Mouse (Mus musculus) kidney, postnatal 4 days (tissue): ENCODE data around the gene Tbc1d2b.

Experiments
- DNase-seq, 2 experiments: peaks; one replicate each; pipeline ENCODE4 v3.0.0; 2021; ENCODE audit warnings: mixed read lengths in 2 of 2

Gene Tbc1d2b

DNA sequence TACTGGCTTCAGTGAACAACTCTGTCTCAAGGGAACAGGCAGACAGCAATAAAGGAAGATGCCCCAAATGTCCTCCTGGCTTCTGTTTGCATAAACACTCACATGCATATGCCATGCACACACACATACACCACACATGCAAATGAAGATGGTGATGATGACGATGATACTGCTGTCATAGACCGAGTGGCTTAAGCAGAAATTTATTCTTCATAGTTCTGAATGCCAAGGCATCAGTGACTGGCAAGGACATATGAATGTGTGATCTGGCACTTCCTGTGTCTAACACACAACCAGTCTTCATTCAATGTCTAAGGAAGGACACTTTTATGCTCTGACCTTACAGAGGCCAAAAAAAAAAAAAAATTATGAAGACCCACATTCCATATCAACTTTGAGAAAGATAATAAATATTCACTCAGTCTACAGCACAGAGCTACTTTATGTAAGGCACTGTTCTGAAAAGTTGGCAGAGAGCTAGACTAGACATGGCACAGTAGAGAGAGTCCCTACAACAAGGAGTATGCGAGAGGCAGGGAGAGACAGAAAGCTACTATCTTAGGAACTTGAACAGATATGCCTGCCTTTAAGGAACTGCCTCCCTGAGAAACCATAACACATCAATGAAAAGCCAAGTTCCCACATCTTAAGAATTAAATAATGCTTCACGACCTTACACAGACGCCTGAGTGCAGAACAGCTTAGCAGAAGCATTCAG is 5.1 kb downstream of the Tbc1d2b start:
- DNase-seq, result no peak

DNA sequence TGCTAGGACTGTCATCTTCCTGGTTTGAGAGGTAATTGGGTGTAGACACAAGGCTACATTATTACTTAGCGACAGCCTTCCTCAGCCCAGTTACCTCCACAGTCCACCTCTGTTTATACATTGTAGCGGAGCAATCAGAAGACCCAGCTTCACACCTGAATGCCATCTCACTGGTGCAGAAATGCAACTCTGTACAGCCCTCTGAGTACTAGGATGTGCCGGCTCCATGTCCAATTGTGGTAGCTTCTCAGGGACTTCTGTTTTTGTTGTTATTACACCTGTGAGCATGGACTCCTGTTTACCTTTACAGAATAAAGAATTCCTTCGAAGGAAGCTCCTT is 7.3 kb downstream of the Tbc1d2b start:
- no peak for DNase-seq

DNA sequence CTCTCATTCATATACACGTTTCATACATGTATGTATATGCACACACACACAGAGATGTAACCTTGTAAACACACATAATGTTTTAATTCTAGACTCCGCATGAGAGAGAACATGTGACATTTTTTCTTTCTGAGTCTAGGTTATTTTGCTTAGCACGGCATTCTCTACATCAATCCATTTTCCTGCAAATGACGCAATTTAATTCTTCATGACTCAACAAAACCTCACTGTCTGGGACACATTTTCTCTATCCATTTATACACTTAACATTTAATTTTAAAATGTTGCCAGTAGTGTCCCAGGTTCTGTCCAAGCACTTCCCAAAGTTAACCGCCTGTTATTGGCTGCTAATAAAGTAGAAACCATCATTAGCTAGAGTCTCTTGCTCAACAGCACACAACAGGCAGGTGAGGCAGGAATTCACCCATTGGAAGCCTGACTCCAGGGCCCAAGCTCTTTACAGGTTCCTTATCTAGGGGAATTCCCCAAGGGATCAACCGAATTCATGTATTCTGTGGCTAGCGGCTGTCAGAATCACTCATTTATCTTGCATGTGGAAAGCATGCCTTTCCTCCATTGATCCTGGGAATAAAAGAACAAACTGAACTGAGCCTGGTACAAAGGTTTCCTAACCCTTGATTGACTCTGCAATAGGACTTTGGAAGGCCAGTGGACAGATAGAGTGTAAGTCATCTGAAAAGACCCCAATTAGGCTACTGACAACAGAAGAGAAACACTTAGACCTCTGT is 7.8 kb downstream of the Tbc1d2b start:
- DNase-seq, result no peak

DNA sequence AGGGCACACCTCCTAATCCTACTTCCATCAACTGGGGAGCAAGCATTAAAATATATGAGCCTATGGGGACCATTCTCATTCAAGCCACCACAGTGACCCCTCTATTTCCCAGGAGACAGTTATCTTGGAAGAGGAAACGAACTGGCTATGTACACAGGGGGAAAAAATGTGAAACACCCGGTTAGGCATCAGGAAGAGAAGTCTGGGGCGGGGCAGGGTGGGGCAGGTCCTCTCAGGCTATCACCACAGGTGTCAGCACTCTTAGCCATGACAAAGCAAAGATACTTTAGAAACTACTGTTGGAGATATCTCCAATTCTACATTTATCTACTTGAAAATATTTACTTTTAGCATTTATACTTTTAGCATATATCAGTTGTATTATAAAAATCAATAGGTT is 8.5 kb downstream of the Tbc1d2b start:
- DNase-seq, result no peak

DNA sequence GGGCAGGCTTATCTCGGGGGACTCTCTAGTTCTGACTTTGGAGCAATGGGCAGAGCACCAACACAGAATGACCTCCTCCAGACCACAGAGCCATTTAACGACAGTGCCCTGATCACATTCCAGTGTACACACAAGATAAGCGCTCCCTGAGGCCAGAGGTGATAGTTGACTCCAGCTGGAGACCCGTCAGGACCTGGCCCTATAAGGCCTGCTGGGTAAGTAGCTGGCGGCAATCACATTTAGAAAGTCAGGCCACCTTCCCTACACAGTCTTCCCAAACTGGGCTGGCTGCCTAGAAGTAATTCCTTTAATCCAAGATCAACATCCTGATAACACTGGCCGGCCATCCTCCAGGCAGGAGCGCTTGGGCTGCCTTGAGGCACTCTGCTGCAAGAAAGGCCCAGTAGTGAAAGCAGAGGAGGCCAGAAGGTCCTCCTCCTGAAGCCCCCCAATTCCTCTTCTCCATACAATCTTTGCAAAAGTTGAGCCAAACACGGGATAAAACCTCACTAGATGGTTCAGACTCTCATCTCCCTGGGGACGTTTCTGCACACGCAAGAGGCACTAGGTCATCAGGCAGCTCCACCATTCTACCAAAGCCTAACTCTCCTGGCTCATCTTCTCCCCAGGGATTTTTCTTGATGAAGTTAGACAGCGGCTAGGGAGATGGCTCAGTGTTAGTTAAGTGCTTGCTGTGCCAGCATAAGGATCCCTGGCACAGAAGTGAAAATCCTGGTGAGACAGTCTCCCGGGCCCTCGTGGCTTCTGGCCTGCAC is 9.8 kb downstream of the Tbc1d2b start:
- peak; percentile 47 to 59 for DNase-seq

DNA sequence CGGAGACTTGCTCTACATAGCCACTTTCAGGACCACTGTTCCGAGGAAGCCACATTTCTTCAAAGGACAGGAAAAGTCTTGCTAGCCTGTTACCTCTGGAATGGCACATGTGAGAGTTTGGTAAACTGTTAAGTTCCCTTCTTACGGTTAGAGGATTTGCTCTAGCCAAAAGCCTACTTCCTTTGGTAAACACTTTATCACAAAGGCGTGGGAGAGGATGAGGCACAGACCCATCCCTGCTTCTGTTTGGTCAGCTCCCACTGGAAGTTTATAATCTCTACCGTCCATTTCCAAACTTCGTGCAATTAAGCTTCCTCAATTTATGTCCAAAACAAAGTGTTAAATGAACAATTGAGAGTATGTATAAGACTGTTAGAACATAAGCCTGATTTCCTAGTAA is 10.5 kb downstream of the Tbc1d2b start:
- DNase-seq, result no peak

DNA sequence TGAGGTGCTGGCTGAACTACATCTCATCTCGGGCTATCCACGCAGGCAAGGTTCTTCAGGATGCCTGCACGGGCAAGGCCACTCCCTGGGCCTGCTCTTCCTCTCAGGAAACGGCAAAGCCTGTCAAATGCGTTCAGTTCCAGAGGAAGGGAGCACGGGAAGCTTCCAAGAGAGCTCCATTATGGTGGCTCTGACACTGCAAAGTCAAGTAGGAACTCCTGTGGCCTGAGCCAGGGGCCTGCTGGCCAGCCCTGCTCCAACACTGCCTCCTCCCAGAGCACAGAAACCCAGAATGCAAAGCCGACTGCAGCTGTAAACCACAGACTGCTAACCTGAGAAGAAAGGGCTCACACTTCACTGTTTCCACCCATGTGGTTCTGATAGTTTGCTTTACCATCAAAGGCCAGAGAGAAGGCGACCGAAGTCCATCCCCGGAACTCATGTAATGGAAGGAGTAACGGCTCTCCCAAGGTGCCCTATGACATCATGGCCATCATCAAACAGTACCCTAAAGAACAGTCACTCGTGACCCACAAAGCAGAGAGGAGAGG is 11.1 kb downstream of the Tbc1d2b start:
- no peak for DNase-seq

DNA sequence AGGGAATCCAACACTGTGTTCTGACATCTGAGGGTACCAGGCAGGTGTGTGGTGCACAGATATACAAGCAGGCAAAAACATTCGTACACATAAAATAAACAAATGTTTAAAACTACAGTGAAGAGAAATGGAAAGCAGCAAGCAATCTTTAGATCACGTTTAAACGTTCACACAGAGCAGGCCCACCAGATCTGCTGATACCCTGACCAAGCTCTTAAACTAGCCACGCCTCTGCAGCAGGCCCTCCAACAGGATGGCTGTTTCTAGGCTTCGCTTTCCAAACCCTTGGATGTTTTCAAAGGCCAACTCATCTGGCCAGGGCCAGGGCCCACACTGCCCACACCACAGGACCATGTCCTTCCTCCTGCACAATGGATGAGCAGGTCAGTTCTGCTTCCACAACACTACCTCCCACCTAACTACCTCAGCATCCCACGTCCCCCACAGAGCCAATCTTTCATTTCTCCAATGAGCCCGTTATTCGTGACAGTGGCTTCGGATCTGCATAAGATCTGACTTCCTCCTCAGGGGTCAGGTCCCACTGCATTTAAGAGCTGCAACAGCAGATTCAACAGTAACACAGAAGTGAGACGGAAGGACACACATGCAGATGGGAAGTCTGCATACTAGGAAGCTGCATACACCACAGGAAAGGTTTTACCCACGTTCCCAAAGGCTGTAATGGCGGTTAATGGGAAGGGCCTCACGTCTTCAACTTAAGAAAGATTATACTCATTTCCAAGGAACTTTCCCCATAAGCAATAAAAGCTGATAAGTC is 12.7 kb downstream of the Tbc1d2b start:
- no peak for DNase-seq

DNA sequence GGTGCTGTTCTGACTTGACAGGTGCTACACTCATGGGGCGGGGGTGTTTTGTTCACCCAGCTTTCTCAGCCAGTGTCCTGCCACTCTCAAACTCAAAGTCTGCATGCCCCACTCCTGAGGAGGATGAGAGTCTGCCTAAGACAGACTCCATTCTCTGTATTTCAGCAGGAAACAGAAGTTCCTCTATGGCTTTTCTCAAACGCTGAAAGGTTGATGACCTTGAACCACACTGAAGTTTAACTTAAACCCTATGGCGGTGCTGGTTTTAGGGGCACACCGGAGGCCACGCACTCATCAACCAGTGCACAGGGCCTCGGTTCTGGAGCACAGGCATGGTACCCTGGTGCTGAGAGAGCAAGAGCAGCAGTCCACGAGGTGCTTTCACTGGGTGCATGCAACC is 13.4 kb downstream of the Tbc1d2b start:
- no peak for DNase-seq

DNA sequence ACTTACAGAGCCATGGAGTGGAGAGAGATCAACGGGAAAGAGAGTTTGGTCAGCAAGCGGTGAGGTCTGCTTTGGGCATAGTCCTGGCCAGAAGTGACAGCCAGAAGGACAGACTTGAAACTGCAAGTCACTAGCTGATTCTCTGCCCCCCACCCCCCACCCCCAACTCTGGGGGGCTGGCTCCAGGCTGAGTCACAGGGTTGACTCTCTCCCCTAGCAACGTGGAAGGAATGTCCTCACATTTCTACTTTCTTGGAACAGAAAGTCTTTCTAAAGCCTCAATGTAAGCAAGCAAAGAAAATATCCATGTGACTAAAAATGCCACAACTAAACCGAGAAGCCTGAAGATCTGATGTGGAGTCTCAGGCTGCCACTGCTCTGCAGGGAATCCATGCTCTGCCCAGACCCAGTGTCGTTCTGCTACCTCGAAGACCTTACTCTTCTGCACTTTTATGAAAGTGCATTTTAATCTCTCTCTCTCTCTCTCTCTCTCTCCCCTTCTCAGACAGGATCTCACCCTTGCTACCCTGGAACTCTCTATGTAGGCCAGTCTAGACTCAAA is 14.7 kb downstream of the Tbc1d2b start:
- no peak for DNase-seq

DNA sequence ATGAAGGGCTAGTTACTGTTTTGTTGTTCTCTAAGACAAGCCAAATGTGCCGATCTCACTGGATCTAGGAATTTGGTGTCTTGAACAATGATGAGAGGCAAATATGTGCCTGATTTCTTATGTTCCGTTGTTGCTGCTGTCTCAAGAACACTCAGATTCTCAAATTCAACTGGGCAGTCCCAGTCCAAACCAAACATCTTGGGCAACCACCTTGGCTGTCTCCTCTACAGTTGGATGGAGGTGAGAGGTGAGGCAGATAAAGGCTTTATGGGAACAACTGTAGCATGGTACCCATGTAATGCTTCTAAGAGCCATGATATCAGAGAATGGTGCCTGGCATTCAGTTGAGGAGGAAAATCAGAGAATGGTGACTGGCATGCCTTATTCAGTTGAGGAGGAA is 17.4 kb downstream of the Tbc1d2b start:
- no peak for DNase-seq

DNA sequence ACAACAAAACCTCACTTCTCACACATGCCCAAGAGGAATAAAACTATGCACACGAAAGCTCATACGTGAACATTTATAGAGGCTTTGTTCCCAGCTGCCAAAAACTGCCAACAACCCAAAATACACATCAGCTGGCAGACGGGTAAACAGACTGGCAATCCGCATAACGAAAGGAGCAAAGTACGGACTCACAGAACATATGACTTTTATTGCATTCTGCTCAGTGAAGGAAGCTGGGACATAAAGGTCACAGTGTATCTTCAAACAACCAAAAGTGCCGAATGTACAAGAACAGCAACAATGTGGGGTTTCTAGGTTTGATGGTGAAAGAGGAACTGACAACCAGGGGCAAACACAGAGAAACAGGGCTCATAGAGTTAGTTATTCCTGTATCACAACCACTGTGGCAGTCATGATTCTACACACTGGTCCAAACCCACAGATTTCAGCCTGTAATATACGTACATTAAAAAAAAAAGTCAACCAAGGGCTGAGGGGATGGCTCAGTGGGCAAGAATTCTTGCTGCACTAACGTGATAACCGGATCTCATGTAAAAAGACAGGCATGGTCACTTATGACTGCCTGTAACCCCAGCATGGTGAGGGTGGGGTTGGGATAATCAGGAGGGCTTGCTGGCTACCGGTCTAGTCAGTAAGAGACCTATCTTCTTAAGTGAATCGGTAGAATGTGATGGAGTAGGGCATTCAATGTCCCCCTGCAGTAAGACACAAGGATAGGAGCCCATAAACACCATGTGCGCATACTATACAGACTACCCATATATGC is 19.4 kb downstream of the Tbc1d2b start:
- no peak for DNase-seq

DNA sequence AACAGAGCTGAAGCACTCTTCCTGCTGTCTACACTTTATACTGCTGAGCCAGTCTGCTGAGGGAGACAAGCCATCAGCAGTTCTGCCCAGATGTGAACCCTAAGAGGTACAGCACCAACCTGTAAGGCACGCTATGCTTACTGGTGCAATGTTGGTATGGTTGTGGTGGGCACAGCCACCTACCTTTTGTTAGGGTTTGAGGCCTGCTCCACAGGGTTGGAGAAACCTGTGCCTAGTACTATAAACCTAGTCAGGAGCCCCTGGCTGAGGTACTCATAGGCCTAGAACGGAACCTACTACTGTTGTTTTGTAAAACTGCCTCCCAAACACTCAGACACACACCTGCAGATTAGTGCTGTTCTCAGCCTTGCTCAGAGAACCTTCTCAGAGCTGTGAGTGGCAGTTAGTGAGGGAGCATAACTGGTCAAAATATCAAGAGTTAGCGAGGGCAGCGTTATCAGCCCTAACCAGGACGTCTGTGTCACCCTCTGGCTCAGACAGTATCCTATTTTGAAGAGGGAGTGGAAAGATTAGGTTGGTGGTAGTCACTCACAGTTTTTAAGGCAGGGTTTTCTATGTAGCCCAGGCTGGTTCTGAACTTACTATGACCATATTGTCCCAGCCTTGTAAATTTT is 20.3 kb downstream of the Tbc1d2b start:
- DNase-seq, result no peak

DNA sequence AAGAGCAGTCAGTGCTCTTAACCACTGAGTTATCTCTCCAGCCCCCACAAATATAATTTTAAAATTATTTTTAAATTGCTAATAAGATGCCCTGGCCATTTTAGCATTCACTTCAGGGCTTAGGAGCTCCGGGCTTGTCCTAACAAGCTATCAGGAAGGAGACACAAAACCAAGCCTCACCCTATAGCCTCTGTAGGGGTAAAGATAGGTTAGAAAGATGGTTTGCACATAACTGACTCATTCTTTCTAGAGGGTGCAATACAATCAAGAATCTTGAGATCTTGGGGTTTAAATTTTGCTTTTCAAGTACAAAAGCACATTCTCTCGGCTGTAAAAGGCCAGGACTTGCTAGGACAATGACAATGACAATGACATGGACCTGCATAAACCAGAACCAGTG is 21.6 kb downstream of the Tbc1d2b start:
- DNase-seq, result no peak

DNA sequence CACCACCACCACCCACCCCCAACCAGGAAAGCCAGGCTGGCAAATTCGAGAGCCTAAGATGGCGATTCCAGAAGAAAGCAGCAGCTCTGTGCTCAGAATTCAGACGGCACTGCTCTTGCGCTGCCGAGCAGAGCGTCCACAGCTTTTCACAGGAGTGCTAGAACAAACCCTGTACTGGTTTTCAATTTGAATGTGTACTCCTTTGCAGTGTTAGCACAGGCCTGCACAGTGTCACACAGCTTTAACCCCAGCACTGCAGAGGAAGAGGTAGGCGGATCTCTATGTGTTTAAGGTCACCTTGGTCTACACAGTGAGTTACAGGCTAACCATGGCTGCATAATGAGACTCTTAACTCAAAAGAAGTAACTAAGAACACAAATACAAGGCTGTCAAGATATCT is 22.3 kb downstream of the Tbc1d2b start:
- no peak for DNase-seq

DNA sequence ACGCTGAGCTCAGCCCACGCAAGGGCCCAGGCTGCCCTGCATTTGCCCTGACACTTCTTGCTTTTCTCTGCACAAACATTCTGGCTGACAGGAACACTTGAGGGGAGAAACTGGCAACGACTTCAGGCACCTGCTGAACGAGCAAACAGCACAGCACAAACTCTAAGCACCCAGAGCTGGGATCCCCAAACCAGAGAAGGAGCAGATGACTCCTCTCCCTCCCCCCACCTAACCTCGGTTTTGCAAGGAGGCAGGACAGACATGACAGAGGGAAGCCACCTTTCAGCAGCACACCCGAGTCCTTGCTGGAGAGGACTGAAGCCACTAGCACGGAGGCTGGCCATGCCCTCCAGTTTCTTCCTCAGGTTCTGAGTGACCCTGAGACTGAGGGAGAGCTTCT is 23.3 kb downstream of the Tbc1d2b start:
- no peak for DNase-seq

DNA sequence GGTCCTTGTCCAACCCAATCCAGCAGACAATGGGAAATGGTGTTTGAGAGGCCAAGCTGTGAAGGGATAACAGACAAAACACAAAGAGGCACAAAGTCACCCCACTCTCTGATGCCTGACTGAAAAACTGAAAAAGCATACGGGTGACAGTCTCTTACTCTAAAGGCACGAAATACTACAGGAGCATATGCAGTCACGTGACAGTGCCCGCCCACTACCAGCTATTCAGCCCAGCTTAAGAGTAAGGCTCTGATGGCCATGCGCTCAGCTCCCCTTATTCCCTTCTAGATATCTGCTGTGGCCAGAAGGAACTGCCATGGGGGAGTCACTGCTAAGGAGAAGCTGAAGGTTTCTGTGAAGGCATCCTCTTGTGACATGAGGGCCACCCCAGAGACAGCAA is 24.8 kb downstream of the Tbc1d2b start:
- no peak for DNase-seq

DNA sequence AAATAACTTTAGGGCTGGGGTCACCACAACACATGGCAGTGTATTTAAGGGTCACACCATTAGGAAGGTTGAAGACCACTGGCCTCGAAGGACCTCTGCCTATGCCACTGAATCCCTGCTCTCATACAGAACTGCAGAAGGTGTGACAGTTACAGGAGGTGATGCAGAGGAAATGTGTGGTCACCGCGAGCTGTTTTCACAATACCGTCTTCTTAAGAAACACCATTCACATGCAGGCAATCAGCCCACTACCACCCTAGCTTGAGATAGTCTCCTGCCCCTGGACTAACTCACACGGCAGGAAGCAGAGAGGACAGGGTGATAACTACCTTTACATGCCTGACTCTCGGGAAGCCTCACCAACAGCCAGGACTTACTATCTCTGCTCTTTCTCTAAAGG is 25.4 kb downstream of the Tbc1d2b start:
- DNase-seq, result no peak

DNA sequence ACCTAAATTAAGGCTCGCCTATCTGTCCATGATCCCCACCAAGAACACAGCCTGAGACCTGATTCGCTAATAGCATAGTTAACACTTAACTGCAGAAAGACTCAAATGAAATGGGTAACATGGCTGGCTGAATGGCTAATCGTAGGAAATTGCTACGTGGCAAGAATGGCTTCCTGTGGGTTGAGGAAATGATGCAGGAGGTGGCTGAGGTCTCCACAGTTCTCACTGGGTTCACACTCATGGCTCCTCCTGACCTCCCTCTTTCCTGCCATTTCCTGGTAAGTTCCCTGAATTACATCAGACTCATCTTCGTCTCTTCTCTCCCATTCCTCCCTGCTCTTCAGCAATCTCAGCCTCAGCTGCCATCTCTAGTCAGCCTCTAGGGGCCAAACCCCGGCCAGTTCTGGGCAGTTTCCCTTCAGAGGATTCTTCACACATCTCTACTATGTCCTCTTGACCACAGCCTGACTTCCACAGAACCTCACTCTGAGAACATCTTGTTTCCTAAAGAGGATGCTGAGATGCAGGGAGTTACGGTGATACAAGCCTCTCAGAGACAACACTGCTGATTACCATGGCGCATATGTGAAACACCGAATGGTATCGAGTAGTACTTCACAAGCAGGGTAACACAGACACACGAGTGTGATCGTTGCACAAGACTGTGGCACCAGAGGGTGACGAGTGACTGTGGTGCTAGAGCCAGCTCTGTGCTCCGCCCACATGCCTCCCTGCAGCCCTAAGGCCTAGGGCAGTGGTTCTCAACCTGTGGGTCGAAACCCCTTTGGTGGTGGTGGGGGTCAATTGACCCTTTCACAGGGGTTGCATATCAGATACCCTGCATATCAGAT is 26.1 kb downstream of the Tbc1d2b start:
- DNase-seq, result no peak

DNA sequence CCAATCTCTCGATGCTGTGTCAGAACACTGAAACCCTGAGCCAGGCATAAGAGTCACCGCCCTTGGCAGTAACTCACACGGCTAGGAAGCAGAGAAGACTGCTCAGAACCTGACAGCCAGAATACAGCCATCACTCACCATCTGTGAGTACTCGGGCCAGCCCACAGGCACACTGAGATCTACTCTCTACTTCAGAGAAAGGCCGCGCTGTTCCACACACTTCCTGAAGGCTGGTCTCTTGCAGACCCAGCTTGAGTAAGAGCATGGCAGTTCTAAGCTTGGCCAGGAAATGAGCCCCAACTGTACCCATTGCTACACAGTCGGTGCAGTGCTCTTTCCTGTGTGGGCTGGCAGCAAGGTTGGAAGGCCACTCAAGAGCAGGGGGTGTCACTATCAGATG is 27.7 kb downstream of the Tbc1d2b start:
- no peak for DNase-seq
